Mouse (Mus musculus): ENCODE measurements at regions not wholly inside any gene's neighbourhood (a gene's known extent, or its start where the extent isn't known, plus 50 kb on each side); places are given as distances from the start of the nearest gene placed in this dataset.

DNA sequence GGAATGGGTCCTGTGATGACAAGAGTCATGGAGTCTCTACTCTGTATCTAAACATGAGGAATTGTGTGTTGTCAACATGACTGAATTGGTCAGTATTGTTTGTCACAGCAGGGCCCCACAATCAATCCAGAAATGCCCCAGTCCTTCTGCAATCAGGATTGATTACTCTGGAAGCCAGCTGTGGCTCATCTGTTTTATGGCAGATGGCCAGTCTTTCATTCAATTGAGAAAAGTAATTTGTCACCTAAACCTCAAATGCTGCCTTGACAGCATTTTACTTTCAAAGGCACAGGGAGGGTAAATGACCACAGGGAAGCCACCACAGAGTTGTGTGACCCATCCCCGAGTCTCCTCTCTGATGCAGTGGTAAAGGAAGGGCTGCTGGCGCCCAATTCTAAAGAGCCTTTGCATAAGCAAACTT is 471.8 kb upstream of the Adgrl2 start:
- TF ChIP-seq POLR2A (IDR thresholded peaks at IDR 0.05; ENCODE audit: control insufficient read depth, extremely low read depth, insufficient read depth, low read length, poor library complexity) (no peak), CTCF (IDR thresholded peaks at IDR 0.05; ENCODE audit: borderline replicate concordance, control insufficient read depth, extremely low read depth, insufficient read depth, low read length, poor library complexity) (no peak)

Data from thymus, adult 2 months (tissue).